Mouse (Mus musculus): ENCODE results near the gene Erich2.

DNA sequence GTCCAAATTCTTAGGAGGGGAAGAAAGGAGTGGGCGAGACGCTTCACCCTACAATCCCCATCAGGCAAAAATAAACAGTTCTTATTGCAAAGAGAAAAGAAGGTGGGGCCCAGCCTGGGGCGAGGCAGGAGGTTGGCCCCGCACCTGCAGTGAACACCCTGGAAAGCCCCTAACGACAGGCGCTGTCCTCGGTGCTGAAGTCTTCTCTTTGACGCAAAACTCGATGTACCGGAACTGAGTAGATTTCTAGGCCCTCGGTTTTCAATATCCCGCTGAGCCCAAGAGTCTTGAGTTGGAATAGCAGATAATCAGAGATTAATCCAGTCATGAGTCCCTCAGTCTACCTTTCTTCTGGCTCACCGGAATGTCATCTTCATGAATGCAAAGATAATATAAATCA, 50.9 kb downstream of the Erich2 start:
- TF ChIP-seq POLR2A (IDR thresholded peaks at IDR 0.05; ENCODE audit: control insufficient read depth, extremely low read depth, insufficient read depth, low read length, poor library complexity) (no peak), CTCF (IDR thresholded peaks at IDR 0.05; ENCODE audit: borderline replicate concordance, control insufficient read depth, extremely low read depth, insufficient read depth, low read length, poor library complexity) (no peak)

Data from thymus, adult 2 months (tissue).